Mouse (Mus musculus): ENCODE measurements around the gene Frmpd4. TPM values are rescaled to one million over a fixed set of nuclear protein-coding genes. Genes with fewer than 3 reads are reported as not detected.

Gene Frmpd4
- polyA plus RNA-seq (2014; fragmentation: Illumina TruSeq; extraction: RNeasy Lipid Tissue Mini Kit (QIAGEN cat#74804); ENCODE audit: insufficient read depth, low read depth, low replicate concordance) = not detected

GRCm38 (mm10) chrX:168577131-168577530, at the start of gene Frmpd4:
Gene Frmpd4, minus strand, starts transcription at chrX:168577231.

Other genes starting within 250 kb of the Frmpd4 start
- 19.1 TPM for gene Msl3, start 96.7 kb upstream of the Frmpd4 start, polyA plus RNA-seq (2014; fragmentation: Illumina TruSeq; extraction: RNeasy Lipid Tissue Mini Kit (QIAGEN cat#74804); ENCODE audit: insufficient read depth, low read depth, low replicate concordance)
- 7.1 TPM for gene Arhgap6, start 217.9 kb upstream of the Frmpd4 start, polyA plus RNA-seq (2014; fragmentation: Illumina TruSeq; extraction: RNeasy Lipid Tissue Mini Kit (QIAGEN cat#74804); ENCODE audit: insufficient read depth, low read depth, low replicate concordance)

Measured in lung, adult 10 weeks (tissue).